Mouse (Mus musculus) erythroblast, embryonic 14.5 days (primary cell): Measurements from ENCODE around the gene Colec11. TPM values are rescaled to one million over a fixed set of nuclear protein-coding genes. Genes with fewer than 3 reads are reported as not detected.

Experiments used
- H3K27me3 ChIP-seq: 2 replicates; pipeline ENCODE4 v1.6.1; 2012; ENCODE audit warnings: inconsistent platforms; ENCODE audit not compliant: control insufficient read depth
- H3K36me3 ChIP-seq: 2 replicates; pipeline ENCODE4 v1.6.1; 2012; ENCODE audit warnings: mild to moderate bottlenecking, inconsistent platforms; ENCODE audit not compliant: control insufficient read depth
- H3K4me1 ChIP-seq: 2 replicates; pipeline ENCODE4 v1.6.1; 2012; ENCODE audit warnings: inconsistent platforms; ENCODE audit not compliant: control insufficient read depth
- H3K4me3 ChIP-seq: replicated peaks from 2 replicates; pipeline ENCODE3; 2012; ENCODE audit warnings: moderate library complexity, mild to moderate bottlenecking, inconsistent platforms
- H3K9me3 ChIP-seq: 2 replicates; pipeline ENCODE4 v1.6.1; 2012; ENCODE audit warnings: low read length, inconsistent platforms, mixed read lengths; ENCODE audit not compliant: control insufficient read depth
- GATA1 ChIP-seq: IDR thresholded peaks from 2 replicates; pipeline ENCODE4 v1.6.1; 2012; ENCODE audit warnings: low read length, inconsistent platforms, mixed read lengths
- TAL1 ChIP-seq: IDR thresholded peaks from 3 replicates; pipeline ENCODE4 v1.6.1; 2012; ENCODE audit warnings: low read length, inconsistent platforms, mixed read lengths
- polyA plus RNA-seq: library from polyadenylated mRNA; stranded (reverse); fragments of >175 nt; gene quantifications from 2 replicates; pipeline ENCODE4 v1.2.3, GENCODE M21; 2012

Colec11 gene
- 0.04 TPM in 1 of 2 replicates, not detected in the other for polyA plus RNA-seq

DNA sequence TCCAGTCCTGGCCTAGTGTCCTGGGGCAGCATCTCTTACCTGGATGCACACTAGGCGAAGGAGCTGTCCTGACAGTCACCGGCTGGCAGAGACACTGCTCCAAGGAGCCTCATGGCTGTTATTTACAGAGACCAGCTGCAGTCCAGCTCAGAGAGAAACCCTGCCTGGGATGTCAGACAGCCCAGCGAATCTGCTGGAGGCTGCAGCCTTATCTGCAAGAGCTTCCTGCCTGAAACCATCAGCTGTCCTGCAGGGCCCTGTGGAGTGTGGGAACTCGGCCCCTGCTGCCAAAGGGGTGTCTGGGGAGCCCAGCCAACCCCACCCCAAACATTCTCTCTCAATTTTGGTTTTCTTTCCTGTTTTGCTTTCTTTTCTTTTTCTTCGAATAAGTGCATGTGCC lies at the start of gene Colec11:
Gene Colec11, minus strand, starts transcription at position 183 of the 400 bp plus-strand sequence.
- Histone ChIP-seq H3K4me1 (peaks cover 10% of the 10 kb centered on the region), H3K4me3 (no peak within 1 kb of the TSS), H3K27me3 (no peaks in the 10 kb centered on the region), H3K9me3 (no peaks in the 10 kb centered on the region), H3K36me3 (peaks cover 2% of the 10 kb centered on the region)
- TF ChIP-seq GATA1 (no peak), TAL1 (no peak)

DNA sequence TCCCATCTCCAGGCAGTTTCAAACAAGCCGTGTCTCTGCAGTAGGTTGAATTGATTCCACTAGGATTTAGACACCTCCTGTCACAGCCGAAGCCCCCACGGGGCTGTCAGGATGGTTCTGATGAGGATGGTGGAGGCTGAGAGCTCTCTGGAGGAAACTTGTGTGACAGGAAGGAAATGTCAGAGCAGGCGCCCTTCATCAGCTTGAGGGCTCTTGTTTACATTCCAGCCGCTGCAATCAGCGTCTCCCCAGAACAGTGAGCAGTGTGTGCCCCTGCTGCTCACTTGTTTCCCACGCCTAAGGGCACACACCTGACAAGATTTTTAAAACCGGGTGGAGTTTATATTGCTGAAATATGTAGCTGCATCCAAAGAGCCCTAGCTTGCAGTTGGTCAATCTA lies 44.1 kb upstream of the Colec11 start:
- Histone ChIP-seq H3K36me3 (no peaks in the 10 kb centered on the region), H3K27me3 (no peaks in the 10 kb centered on the region), H3K9me3 (no peaks in the 10 kb centered on the region), H3K4me1 (no peaks in the 10 kb centered on the region), H3K4me3 (no peak overlapping the region)
- TF ChIP-seq GATA1 = no peak
- TF ChIP-seq TAL1 = no peak

DNA sequence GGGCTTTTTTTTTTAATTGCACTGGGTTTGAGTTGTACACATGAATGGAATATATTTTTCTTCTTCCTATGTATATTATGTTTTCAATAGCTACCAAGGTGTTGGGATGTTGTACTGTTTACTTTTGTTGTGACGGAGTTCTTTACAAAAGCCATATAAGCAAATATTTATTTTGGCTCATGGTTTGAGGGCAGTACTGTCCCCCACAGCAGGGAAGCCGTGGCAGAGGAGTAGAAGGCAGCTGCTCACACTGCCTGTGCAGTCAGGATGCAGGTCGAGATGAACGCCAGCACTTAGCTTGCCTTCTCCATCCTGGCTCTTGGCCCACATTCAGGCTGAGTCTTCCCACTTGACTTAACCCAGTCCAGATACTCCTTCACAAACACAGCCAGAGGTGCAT lies 43.6 kb upstream of the Colec11 start:
- no peaks in the 10 kb centered on the region for H3K36me3 ChIP-seq
- TF ChIP-seq TAL1 (no peak), GATA1 (no peak)
- no peak overlapping the region for H3K4me3 ChIP-seq
- H3K27me3 ChIP-seq = no peaks in the 10 kb centered on the region
- H3K4me1 ChIP-seq = no peaks in the 10 kb centered on the region
- H3K9me3 ChIP-seq = no peaks in the 10 kb centered on the region

DNA sequence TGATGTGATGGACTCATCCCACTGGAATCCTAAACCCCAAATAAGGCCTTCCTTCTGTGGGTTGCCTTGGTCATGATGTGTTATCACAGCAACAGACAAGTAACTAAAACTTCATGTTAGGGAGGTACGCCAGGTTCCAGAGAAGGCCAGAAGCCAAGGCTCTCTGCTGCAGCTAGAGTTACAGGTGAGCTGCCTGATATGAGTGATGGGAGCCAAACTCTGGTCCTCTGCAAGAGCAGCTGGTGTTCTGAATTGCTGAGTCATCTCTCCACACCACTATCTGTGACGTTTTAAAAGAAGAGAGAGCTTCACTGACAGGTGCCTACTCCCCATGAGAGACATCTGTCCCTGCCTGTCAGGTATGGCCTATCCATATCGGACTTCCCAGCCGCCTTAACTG lies 39.5 kb upstream of the Colec11 start:
- peaks cover 32% of the 10 kb centered on the region for H3K36me3 ChIP-seq
- no peaks in the 10 kb centered on the region for H3K4me1 ChIP-seq
- no peak for TF ChIP-seq GATA1
- TF ChIP-seq TAL1 = no peak
- no peaks in the 10 kb centered on the region for H3K27me3 ChIP-seq
- no peak overlapping the region for H3K4me3 ChIP-seq
- no peaks in the 10 kb centered on the region for H3K9me3 ChIP-seq

DNA sequence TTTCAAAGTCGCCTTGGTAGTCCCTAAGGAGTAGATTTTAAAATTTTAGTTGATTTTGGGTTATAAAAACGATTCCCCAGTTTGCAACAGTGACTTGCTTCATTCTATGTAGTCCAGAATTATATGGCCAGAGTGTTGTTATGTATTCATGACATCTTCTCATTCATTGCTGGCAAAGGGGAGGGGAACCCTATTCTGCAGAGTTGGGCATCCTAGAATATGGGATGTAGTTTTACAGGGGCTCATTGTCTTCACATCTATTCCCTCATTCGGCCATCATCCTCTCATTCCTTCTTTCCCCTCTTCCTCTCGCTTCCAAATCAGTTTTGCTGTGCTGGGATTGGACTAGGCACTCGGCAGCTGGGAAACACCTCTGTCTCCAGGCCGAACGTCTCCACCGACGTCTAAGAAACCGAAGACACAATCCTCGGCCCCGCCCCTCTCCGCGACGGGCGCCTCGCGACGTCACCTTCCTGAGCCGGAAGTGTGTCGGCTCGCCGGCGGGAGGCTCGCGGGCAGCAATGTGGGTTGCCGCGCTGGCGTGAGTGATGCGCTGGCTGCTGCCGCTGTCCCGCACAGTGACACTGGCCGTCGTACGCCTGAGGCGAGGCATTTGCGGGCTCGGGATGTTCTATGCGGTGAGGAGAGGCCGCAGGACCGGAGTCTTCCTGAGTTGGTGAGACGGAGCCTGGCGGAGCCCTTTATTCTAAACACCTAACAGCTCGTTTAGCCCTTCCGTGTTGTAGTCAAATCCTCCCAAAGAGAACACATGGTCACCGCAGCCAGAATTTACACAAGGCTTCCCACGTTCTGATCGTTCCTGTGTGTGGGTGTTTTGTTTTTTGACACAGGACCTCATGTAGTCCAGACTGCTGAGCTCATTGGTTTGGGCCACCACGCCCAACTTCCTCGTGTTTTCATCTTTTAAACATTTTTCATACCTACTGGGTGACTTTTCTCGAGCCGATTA lies 26.2 kb upstream of the Colec11 start, which contains the start of gene Rnaseh1:
Gene Rnaseh1, plus strand, starts transcription at position 462 of the 970 bp plus-strand sequence.
- Histone ChIP-seq H3K9me3 (no peaks in the 10 kb centered on the region), H3K4me1 (peaks cover 19% of the 10 kb centered on the region), H3K36me3 (peaks cover 24% of the 10 kb centered on the region), H3K4me3 (peak within 1 kb of the TSS; percentile 73), H3K27me3 (no peaks in the 10 kb centered on the region; the same call in 1 of the 2 replicates)
- no peak for TF ChIP-seq GATA1
- no peak for TF ChIP-seq TAL1

DNA sequence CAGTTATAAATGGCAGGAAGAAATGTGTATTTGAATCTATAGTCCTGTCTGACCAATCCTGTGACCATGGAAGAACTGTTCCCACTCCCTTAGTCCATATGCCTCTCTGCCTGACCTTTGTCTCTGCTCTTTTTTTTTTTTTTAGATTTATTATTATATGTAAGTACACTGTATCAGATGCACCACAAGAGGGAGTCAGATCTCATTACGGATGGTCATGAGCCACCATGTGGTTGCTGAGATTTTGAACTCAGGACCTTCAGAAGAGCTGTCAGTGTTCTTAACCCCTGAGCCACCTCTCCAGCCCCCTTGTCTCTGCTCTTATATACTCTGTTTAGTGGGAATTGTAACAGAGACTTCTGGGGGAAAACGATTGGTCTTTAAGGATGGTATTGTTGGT lies 15.6 kb upstream of the Colec11 start:
- peaks cover 11% of the 10 kb centered on the region for H3K36me3 ChIP-seq
- no peak overlapping the region for H3K4me3 ChIP-seq
- no peaks in the 10 kb centered on the region for H3K9me3 ChIP-seq
- H3K4me1 ChIP-seq = peaks cover 16% of the 10 kb centered on the region
- TF ChIP-seq GATA1 (no peak), TAL1 (no peak)
- H3K27me3 ChIP-seq = no peaks in the 10 kb centered on the region

DNA sequence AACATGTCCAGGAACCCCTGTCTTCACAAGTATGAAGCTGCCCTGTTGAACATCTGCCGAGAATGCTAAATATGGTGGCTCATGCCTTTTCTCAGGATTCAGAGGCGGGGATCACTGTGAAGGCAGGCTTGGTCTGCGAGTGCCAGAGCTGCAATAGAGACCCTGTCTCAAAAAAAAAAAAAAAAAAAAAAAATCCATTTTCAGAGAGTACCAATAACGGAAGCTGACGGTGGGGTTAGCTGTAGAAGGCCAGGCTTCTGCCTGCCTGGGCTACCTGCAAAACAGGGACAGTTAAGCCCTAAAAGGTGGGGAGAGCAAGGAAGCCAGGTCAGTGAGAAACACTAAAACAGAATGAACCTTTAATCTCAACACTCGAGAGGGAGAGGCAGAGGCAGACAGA lies 13.4 kb upstream of the Colec11 start:
- no peaks in the 10 kb centered on the region for H3K27me3 ChIP-seq
- H3K4me3 ChIP-seq = peak overlapping the region; percentile 85
- TF ChIP-seq TAL1 = no peak
- no peak for TF ChIP-seq GATA1
- H3K36me3 ChIP-seq = peaks cover 33% of the 10 kb centered on the region
- H3K9me3 ChIP-seq = no peaks in the 10 kb centered on the region
- peaks cover 28% of the 10 kb centered on the region for H3K4me1 ChIP-seq

DNA sequence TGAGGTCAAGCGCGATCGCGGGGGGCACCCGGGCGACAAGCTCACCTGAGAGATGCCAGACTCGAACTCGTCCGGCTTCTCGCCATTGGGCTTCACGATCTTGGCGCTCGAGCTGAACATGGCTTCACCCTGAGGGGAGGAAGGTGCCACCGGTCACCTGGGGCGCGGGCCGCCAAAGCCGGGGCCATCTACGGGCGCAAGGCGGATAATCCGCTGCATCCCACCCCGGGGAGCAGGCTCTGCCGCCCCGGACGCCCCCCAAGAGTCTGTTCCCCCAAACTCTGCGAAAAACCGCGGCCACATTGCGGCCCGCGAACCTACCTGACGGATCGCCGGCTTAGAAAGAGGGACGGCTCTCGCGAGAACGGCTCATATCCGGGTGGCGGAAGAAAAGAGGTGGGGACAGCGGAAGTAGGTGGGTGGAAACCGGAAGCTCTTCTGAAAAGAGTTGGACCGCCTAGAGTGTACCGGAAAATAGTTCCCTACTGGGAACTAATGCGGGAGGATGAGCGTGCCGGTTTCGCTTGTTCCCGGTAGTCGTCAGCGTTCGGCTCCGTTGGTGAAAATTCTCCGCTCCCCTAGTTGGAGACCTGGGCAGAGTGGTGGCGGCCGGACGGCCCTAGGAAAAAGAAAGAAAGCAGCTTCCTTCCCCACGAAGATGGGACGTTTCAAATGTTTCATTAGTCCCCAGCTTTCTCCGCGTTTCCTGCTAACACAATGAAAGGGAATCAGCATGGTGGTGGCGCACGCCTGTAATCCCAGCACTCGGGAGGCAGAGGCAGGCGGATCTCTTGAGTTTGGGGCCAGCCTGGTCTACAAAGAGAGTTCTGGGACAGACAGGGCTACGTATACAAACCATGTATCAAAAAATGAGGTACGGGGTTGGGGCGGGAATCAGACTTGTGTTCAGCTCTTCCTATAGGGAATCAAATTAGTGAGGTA lies 12.6 kb upstream of the Colec11 start, which contains the start of gene Rps7:
Gene Rps7, minus strand, starts transcription at position 419 of the 942 bp plus-strand sequence.
- H3K4me1 ChIP-seq = peaks cover 30% of the 10 kb centered on the region

DNA sequence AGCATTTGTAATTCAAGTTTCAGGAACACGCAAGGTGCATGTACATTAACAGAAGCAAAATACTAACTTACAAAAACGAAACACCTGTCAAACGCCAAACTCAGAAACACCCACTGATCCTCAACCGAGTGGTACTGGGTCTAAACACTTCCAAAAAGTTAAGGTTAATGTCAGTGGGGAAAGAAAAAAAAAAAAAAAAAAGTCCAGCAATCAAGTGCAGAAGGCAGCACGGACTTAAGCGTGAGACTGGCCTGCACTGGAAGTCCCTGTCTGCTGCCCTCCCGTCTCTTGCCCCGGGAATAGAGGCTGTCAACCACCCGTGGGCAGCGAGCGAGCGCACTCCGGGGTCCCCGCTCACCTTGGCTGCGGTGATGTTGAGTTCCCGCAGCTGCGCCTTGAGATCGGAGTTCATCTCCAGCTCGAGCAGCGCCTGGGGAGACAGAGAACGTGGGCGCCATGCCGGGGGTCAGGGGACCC lies 11.9 kb upstream of the Colec11 start:
- Histone ChIP-seq H3K36me3 (peaks cover 48% of the 10 kb centered on the region), H3K27me3 (no peaks in the 10 kb centered on the region), H3K9me3 (no peaks in the 10 kb centered on the region), H3K4me1 (peaks cover 36% of the 10 kb centered on the region), H3K4me3 (peak overlapping the region; percentile 85)
- TF ChIP-seq GATA1 (no peak), TAL1 (no peak)

More for the DNA sequence above, 12.6 kb upstream of the Colec11 start, which contains the start of gene Rps7:
- Histone ChIP-seq H3K27me3 (no peaks in the 10 kb centered on the region), H3K4me3 (peak within 1 kb of the TSS; percentile 85), H3K36me3 (peaks cover 40% of the 10 kb centered on the region), H3K9me3 (no peaks in the 10 kb centered on the region)
- TF ChIP-seq TAL1 (no peak), GATA1 (no peak)
